Mouse (Mus musculus): ENCODE results near the gene Sema3f. TPM values are rescaled to one million over a fixed set of nuclear protein-coding genes. Genes with fewer than 3 reads are reported as not detected.
"Not testable (repeated sequence)": the region's sequence is repeated elsewhere in the genome, so short reads cannot be mapped to it uniquely, and the experiment has no call there.

The Sema3f gene
- total and polyA plus RNA-seq, 2 experiments from 2014 or later = 7.8 to 56.6 TPM

- peaks cover 17% of the 10 kb centered on the region for H3K27me3 ChIP-seq (ENCODE audit: insufficient read depth, low read length)
- no peak within 1 kb of the TSS for H3K4me3 ChIP-seq (ENCODE audit: low read depth, low read length)
- no peaks in the 10 kb centered on the region for H3K9me3 ChIP-seq (ENCODE audit: low read length)
- 0 out of 2 replicates have a peak, but pooled peaks cover 9% of the 10 kb centered on the region for H3K4me1 ChIP-seq (ENCODE audit: insufficient read depth)
- H3K9ac ChIP-seq = no peak within 1 kb of the TSS
- no peak for ATAC-seq
- 48% methylated on average over 5 of the region's 5 CpGs for WGBS
- DNase-seq = no peak
- no peak within 1 kb of the TSS for H3K27ac ChIP-seq (ENCODE audit: low read depth, low read length)
- no peak for TF ChIP-seq CTCF (IDR thresholded peaks at IDR 0.05; ENCODE audit: low read depth)
- no peak within 1 kb of the TSS for H3K4me2 ChIP-seq (ENCODE audit: low read depth)
- H3K36me3 ChIP-seq (ENCODE audit: insufficient read depth) = peaks cover 30% of the 10 kb centered on the region
Observed at GRCm38 (mm10) chr9:107679501-107679900, 30.8 kb downstream of the Sema3f start, which contains the start of gene Gnat1. Gnat1 (minus strand) TSS chr9:107679712.

GRCm38 (mm10) chr9:107678861-107679260 is 31.4 kb downstream of the Sema3f start:
- Histone ChIP-seq H3K4me3 (ENCODE audit: low read depth, low read length) (no peak overlapping the region), H3K4me2 (ENCODE audit: low read depth) (no peak overlapping the region), H3K27ac (ENCODE audit: low read depth, low read length) (no peak overlapping the region), H3K36me3 (ENCODE audit: insufficient read depth) (peaks cover 24% of the 10 kb centered on the region), H3K27me3 (ENCODE audit: insufficient read depth, low read length) (peaks cover 17% of the 10 kb centered on the region), H3K9ac (no peak overlapping the region), H3K4me1 (ENCODE audit: insufficient read depth) (0 out of 2 replicates have a peak, but pooled peaks cover 9% of the 10 kb centered on the region), H3K9me3 (ENCODE audit: low read length) (no peaks in the 10 kb centered on the region)
- WGBS = 94% methylated on average over 2 of the region's 2 CpGs
- ATAC-seq (no peak), DNase-seq (no peak)
- no peak for TF ChIP-seq CTCF (IDR thresholded peaks at IDR 0.05; ENCODE audit: low read depth)

- WGBS = 44% methylated on average over 14 of the region's 14 CpGs
- TF ChIP-seq CTCF (IDR thresholded peaks at IDR 0.05; ENCODE audit: low read depth) = peak; percentile 76
Observed at GRCm38 (mm10) chr9:107677819-107678526, 32.3 kb downstream of the Sema3f start.

GRCm38 (mm10) chr9:107677091-107677784 is 33.0 kb downstream of the Sema3f start:
- 24% methylated on average over 17 of the region's 17 CpGs for WGBS
- Histone ChIP-seq H3K4me3 (ENCODE audit: low read depth, low read length) (no peak overlapping the region), H3K9ac (no peak overlapping the region), H3K4me2 (ENCODE audit: low read depth) (0 out of 2 replicates have a peak overlapping the region, but pooled peaks have one; percentile 74), H3K27me3 (ENCODE audit: insufficient read depth, low read length) (peaks cover 17% of the 10 kb centered on the region), H3K9me3 (ENCODE audit: low read length) (no peaks in the 10 kb centered on the region), H3K27ac (ENCODE audit: low read depth, low read length) (no peak overlapping the region), H3K36me3 (ENCODE audit: insufficient read depth) (peaks cover 7% of the 10 kb centered on the region), H3K4me1 (ENCODE audit: insufficient read depth) (0 out of 2 replicates have a peak, but pooled peaks cover 9% of the 10 kb centered on the region)
- ATAC-seq (no peak), DNase-seq (peak; percentile 51)
- TF ChIP-seq CTCF (IDR thresholded peaks at IDR 0.05; ENCODE audit: low read depth) = peak; percentile 82

More at GRCm38 (mm10) chr9:107677819-107678526, 32.3 kb downstream of the Sema3f start:
- H3K9me3 ChIP-seq (ENCODE audit: low read length); H3K27ac ChIP-seq (ENCODE audit: low read depth, low read length); H3K4me3 ChIP-seq (ENCODE audit: low read depth, low read length); H3K9ac ChIP-seq; H3K4me2 ChIP-seq (ENCODE audit: low read depth); ATAC-seq; H3K4me1 ChIP-seq (ENCODE audit: insufficient read depth): not testable (repeated sequence)
- H3K36me3 ChIP-seq (ENCODE audit: insufficient read depth) = peaks cover 15% of the 10 kb centered on the region
- DNase-seq = peak; percentile 91
- peaks cover 17% of the 10 kb centered on the region for H3K27me3 ChIP-seq (ENCODE audit: insufficient read depth, low read length)

DNA sequence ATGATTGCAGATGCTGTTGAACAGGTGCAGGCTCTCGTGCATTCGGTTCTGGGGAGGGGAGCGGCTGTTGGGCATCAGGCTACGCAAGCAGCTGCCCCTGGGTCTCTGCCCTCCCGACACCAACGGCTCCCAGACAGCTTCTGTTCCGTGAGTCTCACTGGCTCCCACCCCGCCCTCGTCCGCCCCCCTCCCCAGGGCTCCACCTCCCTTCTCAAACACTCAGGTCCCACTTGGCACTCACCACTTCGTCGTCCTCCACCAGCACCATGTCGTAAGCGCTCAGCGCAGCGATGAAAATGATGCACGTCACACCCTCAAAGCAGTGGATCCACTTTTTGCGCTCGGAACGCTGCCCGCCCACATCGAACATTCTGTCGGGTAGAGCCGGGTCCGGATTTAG is 34.0 kb downstream of the Sema3f start:
- H3K4me2 ChIP-seq (ENCODE audit: low read depth) = peak overlapping the region; percentile 74
- H3K9me3 ChIP-seq (ENCODE audit: low read length) = no peaks in the 10 kb centered on the region
- H3K36me3 ChIP-seq (ENCODE audit: insufficient read depth) = no peaks in the 10 kb centered on the region
- H3K9ac ChIP-seq = peak overlapping the region; percentile 43
- no peak for TF ChIP-seq CTCF (IDR thresholded peaks at IDR 0.05; ENCODE audit: low read depth)
- DNase-seq (no peak), ATAC-seq (peak; percentile 45)
- 2% methylated on average over 25 of the region's 25 CpGs for WGBS
- H3K27me3 ChIP-seq (ENCODE audit: insufficient read depth, low read length) = peaks cover 17% of the 10 kb centered on the region
- 0 out of 2 replicates have a peak, but pooled peaks cover 9% of the 10 kb centered on the region for H3K4me1 ChIP-seq (ENCODE audit: insufficient read depth)
- H3K27ac ChIP-seq (ENCODE audit: low read depth, low read length) = no peak overlapping the region
- H3K4me3 ChIP-seq (ENCODE audit: low read depth, low read length) = peak overlapping the region; percentile 37

- TF ChIP-seq CTCF (IDR thresholded peaks at IDR 0.05; ENCODE audit: low read depth) = peak; percentile 94
- WGBS = 4% methylated on average over 39 of the region's 39 CpGs
Observed at GRCm38 (mm10) chr9:107675671-107676301, 34.5 kb downstream of the Sema3f start.

More at GRCm38 (mm10) chr9:107675671-107676301, 34.5 kb downstream of the Sema3f start:
- no peak overlapping the region for H3K27ac ChIP-seq (ENCODE audit: low read depth, low read length)
- ATAC-seq = peak; percentile 87
- H3K9ac ChIP-seq = peak overlapping the region; percentile 43
- peak overlapping the region; percentile 37 for H3K4me3 ChIP-seq (ENCODE audit: low read depth, low read length)
- H3K36me3 ChIP-seq (ENCODE audit: insufficient read depth) = no peaks in the 10 kb centered on the region
- peak; percentile 87 for DNase-seq
- 0 out of 2 replicates have a peak, but pooled peaks cover 9% of the 10 kb centered on the region for H3K4me1 ChIP-seq (ENCODE audit: insufficient read depth)
- H3K4me2 ChIP-seq (ENCODE audit: low read depth) = peak overlapping the region; percentile 74
- no peaks in the 10 kb centered on the region for H3K9me3 ChIP-seq (ENCODE audit: low read length)
- peaks cover 17% of the 10 kb centered on the region for H3K27me3 ChIP-seq (ENCODE audit: insufficient read depth, low read length)
